Mouse (Mus musculus) CD4-positive, CD25-positive, alpha-beta regulatory T cell, adult 2 months (primary cell): Measurements from ENCODE around the gene Trim40.
"Not testable (repeated sequence)": the region's sequence is repeated elsewhere in the genome, so short reads cannot be mapped to it uniquely, and the experiment has no call there.

ENCODE experiments used
- DNase-seq: peaks from one replicate; pipeline ENCODE4 v3.0.0-alpha.2; 2012; ENCODE audit warnings: low read depth, low spot score

Gene Trim40

DNA sequence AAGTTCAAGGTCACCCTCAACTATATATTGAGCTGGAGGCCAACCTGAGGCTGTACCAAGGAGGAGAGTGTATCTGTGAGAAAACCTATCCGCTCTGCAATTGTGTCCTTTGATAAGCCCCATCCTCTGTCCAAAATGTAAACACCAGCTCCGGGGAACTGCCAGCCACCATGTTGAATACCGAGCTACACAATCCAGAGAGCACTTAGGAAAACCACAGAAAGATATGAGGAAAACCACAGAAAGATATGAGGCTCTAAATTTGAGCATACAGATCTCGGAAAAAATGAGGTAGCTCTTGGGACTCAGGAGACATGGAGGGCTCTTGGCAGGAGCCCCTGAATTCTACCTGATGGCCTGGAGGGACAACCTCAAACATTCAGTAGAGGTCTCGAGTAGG is 3.5 kb upstream of the Trim40 start:
- no peak for DNase-seq

DNA sequence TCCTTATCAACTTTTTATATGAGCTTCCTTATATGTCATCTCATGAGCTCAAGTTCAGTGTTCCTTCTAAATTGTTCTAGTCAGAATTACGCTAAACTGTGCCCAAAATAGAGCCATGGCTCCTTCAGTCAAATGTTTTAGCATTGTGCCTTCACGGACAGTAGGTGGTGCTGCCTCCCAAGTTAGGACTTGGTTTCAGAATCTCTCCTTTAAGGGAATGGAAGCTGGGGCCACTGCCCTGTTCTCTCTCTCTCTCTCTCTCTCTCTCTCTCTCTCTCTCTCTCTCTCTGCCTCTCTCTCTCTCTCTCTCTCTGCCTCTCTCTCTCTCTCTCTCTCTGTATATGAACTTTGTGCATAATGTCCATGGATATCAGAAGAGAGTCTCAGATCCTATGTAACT is 2.4 kb upstream of the Trim40 start:
- peak; percentile 73 for DNase-seq

DNA sequence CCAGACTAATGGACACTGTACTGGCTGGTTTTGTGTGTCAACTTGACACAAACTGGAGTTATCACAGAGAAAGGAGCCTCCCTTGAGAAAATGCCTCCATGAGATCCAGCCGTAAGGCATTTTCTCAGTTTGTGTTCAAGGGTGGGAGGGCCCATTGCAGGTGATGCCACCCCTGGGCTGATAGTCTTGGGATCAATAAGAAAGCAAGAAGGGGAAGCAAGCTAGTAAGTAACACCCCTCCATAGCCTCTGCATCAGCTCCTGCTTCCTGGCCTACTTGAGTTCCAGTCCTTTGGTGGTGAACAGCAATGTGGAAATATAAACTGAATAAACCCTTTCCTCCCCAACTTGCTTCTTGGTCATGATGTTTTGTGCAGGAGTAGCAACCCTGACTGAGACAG is 1.6 kb upstream of the Trim40 start:
- DNase-seq, result not testable (repeated sequence)

DNA sequence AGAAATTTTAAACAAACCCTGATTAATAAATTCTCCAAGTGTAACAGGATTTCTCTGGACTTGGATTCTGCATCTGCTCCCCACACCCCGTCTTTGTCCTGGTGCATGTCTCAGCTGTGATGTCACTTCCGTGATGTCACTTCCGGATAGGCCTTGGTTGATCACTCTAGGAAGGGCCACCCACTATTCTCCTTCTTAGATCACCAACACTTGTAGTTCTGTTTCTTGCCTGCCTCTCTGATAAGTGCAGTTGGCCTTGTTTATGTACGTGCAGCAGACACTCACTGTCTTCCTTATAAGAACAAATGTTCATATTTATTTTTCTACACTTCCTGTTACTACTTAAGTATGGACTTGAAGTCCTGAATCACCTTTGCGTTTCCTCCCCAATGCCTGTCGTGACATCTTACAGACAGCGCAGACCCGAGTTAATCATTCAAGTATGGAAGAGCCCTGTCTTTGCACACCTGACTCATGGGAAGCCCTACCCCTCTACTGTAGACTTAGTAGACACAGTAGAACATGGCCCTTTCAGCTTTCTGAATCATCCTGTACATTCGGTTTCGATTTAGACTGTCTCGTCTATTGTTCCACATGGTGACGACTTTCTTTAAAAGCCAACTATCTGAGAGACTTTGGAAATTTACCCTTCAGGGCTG is 4.7 kb downstream of the Trim40 start:
- DNase-seq, result no peak

DNA sequence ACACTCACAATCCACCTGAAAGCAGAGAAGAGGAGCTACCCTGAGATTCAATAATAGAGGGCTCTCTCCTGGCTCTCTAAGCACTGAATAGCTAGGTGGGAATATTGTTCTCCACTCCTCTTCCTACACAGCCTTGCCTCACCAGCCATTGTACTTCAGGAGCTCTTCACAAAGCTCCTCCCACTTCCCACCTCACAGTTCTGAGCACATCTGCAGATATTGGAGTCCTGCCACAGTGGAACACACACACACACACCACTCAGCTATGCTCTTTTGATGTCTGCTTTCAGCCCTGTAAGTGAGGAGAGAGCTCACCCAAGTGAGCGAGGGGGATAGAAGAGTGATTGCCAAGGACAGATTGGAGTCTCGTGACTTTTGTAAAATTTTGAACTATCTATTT is 6.6 kb downstream of the Trim40 start:
- no peak for DNase-seq

DNA sequence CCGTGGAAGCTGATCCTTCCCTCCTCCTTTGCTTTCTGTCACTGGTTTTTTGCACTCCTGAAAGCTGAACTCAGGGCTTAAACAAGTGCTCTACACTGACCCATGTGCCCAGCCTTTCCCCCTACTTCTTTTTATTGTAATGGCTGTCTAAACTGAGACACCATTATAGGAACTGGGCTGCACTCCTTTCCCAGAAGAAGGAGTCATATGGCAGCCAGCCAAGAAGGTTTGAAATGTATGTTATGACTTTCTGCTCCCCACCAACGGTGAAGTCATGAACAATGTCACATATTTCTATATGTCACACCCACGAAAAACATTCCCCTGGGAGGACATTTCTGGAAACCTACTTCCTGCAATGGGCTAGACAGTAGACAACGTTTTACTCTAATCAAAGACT is 15.3 kb downstream of the Trim40 start:
- no peak for DNase-seq

DNA sequence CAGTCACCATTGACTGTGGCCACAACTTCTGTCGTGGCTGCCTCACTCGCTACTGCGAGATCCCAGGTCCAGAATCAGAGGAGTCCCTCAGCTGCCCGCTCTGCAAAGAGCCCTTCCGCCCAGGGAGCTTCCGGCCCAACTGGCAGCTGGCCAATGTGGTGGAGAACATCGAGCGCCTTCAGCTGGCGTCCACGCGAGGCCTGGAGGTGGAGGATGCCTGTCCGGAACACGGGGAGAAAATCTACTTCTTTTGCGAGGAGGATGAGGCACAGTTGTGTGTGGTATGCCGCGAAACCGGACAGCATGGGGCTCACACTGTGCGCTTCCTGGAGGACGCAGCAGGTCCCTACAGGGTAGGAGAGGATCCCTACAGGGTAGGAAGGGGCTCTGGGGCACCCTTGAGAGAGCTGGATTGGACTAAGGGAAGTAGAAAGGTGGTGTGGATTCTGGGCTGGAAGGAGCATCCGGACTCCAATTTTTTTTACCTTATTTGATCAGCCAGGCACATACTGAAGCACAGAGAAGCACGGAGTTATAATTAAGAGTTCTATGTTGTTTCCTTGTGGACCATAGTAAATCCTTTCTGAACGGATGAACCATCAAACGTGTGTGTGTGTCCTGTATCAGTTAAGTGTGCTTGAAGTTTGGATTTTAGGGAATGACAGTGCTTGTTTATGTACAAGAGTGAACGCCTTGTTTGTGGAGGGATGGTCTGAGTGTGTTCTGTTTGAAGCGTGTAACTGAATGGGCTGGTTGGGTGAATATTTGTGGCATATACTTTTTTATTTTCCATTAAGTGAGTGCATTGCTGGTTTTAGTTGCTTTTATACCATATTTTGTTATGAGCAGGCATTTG is 19.7 kb downstream of the Trim40 start:
- DNase-seq, result no peak

DNA sequence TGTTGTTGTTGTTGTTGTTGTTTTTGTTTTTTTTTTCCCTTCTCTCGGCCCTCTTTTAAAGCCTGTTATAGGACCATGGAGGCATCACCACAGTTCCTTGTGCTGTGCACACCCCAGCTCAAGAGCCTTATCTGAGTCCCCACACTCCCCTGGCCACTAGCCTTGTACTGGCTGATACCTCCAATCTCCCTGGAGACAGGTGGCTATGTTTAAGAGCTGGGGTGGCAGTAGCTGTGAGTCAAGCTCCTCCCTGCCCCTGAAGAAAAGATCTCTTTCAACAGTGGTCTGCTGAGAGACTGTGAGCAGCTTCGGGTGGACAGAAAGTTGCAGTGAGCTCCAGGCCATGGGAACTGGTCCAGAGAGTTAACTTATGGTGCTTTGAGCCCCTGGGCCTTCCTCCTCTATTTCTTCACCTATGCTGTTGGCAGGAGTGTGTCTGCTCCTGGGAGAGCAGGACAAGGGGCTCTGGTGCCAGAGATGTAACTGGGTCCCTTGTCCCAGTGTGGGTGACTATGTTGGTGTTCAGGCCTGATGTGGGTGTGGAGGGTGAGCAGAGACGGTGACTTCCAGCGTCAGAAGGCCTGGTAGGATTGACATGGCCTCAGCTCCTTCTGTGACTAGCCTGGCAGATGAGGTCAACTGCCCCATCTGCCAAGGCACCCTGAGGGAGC is 20.5 kb downstream of the Trim40 start, which contains the start of gene Trim10:
Trim10 (plus strand) TSS at position 291 of the 671 bp plus-strand sequence.
- no peak for DNase-seq

DNA sequence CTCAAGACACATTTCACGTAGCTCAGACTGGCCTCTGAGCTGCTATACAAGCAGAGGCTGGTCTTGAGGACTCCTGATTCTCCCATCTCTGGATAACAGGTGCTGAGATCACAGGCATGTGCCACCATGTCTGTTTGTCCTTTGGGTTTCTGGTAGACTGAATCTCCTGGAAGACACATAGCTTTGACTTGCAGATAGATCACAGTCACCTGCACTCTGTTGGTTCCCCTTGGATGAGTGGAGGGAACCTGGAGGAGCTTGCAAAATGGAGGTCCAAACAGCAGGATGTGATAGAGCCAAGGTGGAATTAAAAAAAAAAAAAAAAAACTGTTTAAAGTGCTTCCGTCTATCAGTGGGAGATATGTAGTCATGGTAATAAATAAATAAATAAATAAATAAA is 21.1 kb downstream of the Trim40 start:
- no peak for DNase-seq

DNA sequence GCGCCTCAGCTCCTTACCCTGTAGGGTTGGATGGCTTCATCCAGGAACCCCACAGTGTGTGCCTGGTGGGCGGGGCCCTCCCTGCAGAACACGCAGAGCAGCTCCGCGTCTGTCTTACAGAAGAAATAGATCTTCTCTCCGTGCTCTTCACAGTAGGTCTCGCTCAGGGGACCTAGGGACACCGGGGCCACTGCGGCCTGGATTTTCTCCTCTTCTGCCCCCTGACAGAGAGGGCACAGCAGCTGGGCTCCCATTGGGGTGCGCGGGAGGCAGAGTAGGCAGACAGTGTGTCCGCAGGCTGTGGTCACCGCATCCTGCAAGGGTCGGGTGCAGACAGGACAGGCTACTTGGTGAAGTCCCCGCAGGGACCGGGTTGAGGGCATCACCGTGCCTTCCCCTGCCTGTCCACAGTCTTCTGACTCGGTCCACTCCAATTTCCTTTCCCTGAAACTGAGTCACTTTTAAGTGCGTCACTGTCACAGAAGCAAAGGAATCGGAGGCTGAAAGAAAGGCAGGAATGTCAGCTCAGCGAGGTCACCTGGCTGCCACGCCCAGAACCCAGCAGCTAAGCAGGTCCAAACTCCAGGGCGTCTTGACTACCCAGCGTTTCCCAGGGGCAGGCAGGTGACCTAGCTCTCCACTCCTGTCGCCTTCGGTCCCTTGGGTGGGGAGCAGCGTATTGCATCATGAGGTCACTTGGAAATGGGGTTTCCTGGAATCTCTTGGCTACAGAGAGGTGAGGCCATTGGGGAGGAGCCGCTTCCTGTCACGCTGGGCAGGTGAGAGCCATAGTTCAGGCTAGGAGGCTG is 23.0 kb downstream of the Trim40 start, which contains the start of gene Trim15:
Trim15 (minus strand) TSS at position 492 of the 809 bp plus-strand sequence.
- DNase-seq, result no peak

DNA sequence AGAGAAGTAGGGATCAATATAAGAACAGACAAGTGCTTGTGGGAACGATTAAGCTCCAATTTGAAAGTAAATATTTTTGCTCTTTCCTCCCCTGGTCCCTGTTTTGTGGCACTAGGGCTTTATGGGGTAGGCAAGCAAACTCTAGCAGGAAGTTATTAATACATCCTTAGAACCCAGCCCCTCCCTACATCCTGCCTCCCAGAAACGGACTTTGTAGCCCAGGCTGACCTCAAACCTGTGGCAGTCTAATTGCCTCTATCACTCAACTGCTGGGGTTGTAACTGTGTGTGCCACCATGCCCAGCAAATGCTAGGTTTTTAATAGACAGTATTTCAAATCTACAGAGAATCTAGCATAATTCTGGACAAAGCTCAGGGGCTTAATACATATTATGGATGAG is 28.2 kb downstream of the Trim40 start:
- DNase-seq, result no peak

DNA sequence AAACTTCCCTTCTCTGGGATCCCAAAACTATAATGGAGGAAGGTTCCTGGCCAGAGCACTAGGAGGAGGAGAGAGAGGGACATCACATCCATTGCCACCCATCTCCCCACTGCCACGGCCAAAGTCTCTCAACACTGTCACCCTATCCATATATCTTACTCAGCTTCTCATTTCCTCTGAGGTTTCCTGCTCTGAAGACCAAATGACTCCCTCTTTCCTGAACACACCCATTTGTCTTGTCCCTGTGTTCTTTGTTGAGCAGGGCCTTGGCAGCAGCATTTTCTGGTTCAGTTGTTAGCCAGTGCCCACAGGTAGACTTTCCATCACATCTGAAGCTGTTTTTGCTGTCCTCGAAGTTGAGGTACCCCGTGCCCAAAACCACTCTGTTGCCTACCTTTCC is 31.7 kb downstream of the Trim40 start:
- DNase-seq, result no peak

DNA sequence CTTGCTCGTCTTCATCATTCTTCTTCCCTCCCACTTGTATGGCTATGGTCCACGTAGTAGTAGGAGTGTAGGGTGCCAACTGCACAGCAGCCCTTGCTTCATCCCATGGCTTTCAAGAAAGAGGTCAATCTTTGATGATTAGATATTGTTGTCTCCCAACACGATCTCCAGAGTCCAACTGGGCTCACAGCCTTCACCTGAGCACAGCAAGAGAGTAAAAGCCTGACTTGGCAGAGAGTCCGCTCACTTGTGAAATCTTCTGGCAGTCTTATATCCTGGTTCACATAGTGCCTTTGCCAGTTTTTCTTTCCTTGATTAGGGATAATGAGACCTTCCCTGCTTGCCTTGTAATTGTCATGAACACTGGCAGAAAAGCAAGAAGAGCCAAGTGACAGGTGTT is 33.7 kb downstream of the Trim40 start:
- DNase-seq, result no peak

DNA sequence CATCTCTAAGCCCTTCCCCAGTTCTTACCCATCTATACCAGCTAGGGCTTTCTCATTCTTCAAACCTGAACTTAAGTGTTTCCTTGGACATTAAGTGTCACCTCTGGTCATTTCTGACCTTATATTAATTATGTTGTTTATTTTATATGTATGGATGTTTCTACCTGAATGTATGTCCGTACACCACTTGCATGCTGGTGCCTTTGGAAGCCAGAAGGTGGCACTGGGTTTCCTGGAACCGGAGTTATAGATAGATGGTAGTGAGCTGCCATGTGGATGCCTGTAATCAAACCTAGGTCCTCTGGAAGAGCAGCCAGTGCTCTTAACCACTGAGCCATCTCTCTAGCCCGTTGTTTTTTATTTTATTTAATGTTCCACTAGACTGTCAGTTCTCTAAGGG is 34.4 kb downstream of the Trim40 start:
- no peak for DNase-seq

DNA sequence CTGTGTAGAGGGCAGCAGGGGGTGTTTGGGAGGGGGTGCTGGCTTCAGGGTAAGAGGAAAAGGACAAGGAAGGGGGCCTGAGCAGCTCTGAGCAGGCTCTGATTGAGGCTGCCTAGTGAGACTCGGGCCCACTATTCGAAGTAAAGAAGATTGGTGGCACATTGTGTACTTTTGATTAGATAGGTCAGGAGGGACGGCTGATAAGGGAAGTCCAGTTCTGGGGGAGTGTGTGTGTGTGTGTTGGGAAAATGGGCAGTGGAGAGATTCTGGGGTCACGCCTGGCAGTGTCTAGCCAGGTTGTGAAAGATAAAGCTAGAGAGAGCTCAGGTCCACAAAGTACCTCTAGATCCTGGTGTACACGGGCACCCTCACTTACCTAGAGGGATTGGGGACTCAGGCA is 38.3 kb downstream of the Trim40 start:
- no peak for DNase-seq

DNA sequence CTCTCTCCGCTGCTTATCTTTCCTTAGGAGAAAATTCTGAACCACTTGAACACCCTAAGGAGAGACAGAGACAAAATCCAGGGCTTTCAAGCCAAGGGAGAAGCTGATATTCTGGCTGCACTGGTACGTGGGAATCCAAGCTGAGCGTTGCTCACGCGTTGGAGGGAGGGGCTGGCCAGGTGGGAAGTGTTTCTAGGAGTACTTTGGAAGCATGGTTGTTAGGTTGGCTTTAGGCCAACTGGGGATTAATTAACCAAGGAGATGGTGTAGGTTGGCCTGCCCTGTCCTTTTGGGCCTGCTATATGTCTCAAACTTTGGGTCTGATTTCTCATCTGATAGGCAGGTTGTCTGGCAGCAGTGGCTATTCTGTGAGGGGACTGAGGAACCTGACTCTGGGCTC is 38.7 kb downstream of the Trim40 start:
- no peak for DNase-seq

DNA sequence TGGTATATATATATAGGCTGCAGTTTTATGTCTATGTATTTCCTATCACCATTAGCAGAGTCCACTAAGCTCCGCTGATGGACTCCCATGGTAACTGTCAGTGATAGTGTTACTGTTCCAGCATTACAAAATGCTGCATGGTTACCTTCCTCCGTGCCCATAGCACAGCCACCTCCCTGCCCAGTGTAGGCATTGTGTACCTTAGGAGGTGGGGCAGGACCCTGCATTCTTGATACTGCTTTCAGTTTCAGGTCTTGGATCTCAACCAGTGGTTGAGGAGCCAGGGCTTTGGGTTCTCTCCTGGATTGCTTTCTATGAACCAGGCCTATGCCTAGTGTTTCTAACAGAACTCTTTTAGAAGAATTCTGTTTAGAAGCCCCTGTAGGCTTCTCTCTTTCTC is 39.9 kb downstream of the Trim40 start:
- no peak for DNase-seq

DNA sequence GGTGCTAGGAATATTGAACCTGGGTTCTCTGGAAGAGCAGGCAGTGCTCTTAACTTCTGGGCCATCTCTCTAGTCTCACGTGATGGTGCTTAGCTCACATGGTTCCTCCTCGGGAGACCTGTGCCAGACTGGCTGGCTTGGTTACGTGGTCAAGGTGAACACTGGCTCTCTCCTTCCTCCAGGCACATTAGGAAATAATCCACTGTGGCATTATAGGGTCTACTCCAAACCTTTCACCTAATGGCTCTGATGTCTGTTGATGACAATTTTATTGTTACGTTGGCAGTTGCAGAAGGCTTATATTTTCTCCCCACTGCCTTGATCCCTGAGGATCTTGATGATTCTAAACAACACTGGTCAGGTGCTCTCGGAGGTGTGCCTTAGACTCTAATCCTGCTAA is 41.0 kb downstream of the Trim40 start:
- DNase-seq, result no peak

DNA sequence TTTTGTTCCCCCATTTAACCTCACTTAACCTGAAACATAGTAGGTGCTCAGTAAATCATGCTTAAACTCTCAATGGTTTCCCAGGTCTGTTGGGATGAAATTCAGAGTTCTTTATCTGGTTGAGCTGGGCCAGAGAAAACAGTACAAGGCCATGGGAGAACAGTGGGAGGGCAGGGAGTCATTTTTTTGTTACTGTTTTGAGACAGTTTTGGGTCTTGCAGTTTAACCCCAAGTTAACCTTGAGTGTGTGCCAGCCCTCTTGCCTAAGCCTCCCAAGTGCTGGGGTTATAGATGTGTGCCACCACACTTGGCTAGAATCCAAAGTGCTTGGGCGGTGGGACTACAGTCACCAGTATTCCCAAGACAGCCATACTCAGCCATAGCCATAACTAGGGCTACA is 45.2 kb downstream of the Trim40 start:
- DNase-seq, result no peak

DNA sequence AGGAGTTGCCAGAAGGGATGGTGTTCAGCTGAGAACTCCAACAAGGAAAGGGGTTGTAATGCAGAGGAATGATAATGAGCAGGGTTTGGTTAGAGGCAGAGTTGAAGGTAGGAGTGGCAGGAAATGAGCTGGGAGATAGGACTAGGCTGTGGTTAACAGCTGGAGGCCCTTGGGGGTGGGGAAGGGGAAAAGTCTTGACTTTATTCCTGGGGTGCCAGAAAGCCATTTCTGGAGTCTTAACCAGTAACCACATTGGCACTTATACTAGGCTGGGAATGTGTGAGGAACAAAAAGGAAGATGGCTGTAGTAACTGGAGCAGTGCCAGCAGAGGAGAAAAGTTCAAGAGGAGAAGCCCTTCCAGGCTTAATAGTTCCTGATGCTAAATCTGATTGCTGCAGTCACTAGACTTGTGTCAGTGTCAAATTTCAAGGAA is 45.6 kb downstream of the Trim40 start:
- DNase-seq, result peak; percentile 27

DNA sequence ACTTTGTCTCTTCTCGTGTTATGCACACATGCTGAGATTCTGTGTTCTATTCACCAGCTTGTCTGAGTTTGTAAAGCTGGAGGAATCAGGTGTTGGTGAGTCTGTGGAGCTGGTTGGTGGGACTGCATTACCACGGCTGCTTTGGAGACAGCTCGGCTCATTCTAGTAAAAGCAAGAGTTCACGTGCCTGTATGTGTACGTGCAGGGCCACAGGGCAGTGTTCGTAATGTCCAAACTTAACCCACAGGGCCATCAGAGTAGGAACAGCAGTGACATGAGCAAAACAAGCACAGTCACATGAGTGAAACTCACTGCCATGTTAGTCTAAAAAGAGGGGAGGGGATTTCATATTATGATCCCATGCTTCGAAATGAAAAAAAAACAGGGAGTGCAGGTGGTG is 46.2 kb downstream of the Trim40 start:
- no peak for DNase-seq

DNA sequence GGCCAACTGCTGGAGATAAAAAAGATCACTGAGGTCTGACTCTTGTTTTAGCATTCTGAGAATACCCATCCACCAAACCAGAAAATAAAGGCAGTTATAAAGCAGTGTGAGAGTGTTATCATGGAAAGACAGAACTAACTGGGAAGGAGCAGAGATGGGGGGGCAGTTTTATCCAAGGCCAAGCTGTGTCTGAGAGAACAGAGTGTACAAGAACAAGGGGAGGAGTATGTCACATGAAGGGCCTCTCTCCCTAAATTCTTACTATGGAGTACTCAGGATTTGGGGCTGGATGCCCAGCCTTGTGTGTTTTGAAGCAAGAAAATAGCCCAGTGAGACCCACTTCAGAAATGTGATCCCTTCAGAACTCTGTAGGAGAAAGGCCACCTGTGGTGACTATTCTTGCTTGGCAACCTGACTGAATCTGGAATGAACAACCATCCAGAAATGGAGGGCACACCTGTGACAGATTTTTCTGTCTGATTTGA is 48.9 kb downstream of the Trim40 start:
- DNase-seq, result no peak
